Mouse (Mus musculus) E14TG2a.4 (cell line): ENCODE data around the gene Tcta.

Experiments used
- CTCF ChIP-seq: conservative IDR thresholded peaks from 2 replicates; pipeline ENCODE4 v1.5.1; 2014; ENCODE audit warnings: low read length
- NANOG ChIP-seq: IDR thresholded peaks from 2 replicates; pipeline ENCODE4 v1.6.1; 2014; ENCODE audit warnings: borderline replicate concordance, low read length, mixed read lengths
- POU5F1 ChIP-seq: IDR thresholded peaks from 2 replicates; pipeline ENCODE4 v1.6.1; 2014; ENCODE audit warnings: low read length, borderline replicate concordance

DNA sequence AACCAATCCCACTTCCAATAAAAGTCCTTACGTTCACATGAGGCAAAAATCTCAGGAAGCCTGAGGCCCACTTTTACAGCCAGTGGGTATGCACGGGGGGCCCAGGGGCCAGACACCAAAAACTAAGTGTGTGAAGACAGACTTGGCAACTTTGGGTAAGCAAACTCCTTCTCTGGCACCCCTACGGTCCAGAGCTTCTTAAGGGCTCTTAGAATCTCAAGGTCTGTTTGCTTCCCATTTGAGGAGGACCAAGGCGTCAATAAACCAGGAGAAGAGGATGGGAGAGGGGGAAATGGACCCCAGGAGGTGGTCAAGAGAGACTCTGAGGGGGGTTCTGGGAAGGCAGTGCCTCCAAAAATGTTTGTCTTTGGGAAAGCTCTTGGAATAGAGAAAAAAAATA, 32.5 kb downstream of the Tcta start:
- no peak for TF ChIP-seq POU5F1
- no peak for TF ChIP-seq CTCF
- no peak for TF ChIP-seq NANOG
